Mouse (Mus musculus): ENCODE data around the gene Ppm1l.

Ppm1l gene

GRCm38 (mm10) chr3:69490981-69491681, 174.5 kb downstream of the Ppm1l start:
- no peak for DNase-seq (ENCODE audit: low spot score in 2 of 2)

DNA sequence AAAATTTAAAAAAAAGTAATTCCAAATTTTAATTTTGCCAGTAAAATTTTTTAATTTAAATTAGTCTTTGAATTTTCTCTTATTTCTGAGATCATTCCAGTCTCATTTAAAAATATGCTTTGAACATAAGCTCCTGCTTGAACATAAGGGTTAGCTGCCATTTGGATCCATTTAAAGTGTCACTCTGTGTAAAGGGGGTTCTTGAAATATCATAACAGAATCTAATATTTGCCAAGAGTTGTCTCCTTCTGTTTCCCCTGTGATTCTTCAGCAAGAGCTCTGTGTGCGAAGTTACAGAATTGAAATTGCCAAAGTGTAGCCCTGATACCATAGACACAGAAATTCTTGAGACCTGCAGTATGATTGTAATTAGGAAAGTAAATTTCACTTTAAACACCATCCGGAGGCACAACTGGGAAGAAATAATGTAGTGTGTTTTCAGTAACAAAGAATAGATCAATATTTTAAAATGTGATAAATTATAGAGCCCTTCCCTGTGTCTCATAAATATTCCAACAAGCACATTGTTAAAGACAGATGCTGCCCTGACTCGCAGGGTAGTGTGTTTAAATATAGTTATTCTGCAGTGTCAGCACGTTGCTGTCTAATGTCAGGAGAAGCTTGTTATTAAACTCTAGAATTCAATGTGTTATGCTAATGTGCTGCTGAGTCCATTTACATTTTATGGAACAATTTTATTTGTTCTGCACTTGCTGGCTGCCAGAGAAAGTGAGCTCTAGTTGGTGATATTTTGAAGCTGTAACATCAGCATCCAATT, 177.8 kb downstream of the Ppm1l start:
- DNase-seq (ENCODE audit: low spot score in 2 of 2) = no peak

GRCm38 (mm10) chr3:69497178-69497577, 180.5 kb downstream of the Ppm1l start:
- no peak for DNase-seq (ENCODE audit: low spot score in 2 of 2)

GRCm38 (mm10) chr3:69502009-69502408, 185.3 kb downstream of the Ppm1l start:
- DNase-seq (ENCODE audit: low spot score in 2 of 2) = no peak

- DNase-seq (ENCODE audit: low spot score in 2 of 2) = no peak
Observed at GRCm38 (mm10) chr3:69502527-69502926, 185.9 kb downstream of the Ppm1l start.

DNA sequence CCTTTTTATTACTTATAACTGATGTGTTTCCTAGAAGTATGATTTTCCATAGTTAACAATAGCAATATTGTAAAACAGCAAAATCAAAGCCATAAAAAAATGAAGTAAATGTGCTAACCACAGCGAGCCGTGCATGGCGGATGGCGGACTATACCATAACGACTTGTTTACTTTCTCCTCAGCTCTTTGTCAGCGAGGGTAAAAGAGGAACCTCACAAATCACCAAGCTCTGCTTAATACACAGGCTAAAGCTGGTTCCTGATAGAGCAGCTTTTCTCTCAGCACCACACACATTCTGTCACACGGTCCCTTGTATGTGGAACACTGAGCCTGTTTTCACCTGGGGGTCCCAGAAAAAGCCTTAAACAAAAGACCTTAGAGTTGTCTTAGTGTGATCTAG, 188.4 kb downstream of the Ppm1l start:
- DNase-seq (ENCODE audit: low spot score in 2 of 2) = no peak

GRCm38 (mm10) chr3:69506352-69506751, 189.7 kb downstream of the Ppm1l start:
- DNase-seq (ENCODE audit: low spot score in 2 of 2) = no peak

DNA sequence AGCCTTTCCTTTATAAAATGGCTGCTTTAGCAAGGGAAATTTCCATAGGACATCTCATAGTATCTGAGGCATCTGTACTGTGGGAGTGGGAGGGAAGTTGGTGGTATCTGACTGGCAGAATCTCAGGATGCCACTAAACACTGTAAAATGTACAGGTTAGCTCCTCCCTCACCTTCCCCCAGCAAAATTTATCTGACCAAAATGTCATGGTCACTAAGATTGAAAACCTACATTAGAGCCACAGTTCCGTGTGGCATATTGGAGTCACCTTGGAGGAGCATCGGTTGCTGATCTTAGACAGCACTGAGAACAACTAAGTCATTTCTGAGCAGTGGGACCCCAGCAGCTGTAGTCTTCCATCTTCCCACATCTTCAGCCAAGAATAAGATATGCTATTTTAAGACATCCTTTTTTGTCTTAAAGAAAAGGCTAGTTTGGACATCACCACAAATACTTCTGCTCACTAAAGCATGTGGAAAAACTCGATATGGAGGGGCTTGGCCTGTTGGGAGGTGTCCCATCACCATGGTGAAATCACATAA, 192.8 kb downstream of the Ppm1l start:
- DNase-seq (ENCODE audit: low spot score in 2 of 2) = no peak

DNA sequence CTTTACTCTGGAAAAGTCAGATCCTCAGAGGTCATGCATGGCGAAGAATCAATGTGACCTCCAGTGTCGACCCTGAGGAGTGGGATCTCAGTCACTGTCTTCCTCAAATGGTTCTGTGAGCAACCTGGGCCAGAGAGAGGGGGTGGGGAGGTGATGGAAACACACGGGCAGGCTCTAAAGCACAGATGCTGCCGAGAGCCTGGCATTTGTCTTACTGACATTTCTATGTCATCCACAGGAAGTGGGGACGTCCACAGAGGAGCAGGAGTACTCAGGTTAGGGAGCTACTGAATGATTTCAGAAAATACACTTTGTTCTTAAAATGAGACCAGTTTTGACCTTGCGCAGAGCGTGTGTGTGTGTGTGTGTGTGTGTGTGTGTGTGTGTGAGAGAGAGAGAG, 195.2 kb downstream of the Ppm1l start:
- DNase-seq (ENCODE audit: low spot score in 2 of 2) = no peak

DNA sequence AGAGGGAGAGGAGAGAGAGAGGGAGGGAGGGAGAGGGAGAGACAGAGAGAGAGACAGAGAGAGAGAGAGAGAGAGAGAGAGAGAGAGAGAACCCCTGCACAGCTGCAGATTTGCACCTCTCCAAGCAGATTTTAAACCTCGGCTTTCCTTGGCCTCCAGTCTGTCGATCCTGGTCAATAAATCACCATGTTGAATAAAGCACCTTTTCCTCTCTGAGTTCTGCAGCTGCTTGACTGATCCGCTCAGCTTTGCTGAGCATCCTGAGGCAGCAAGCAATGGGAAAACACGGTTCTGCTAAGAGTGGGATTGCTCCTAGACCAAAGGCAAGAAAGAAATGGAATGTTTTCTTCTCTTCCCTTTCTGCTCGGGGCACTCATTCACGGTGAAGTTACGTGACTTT, 195.7 kb downstream of the Ppm1l start:
- no peak for DNase-seq (ENCODE audit: low spot score in 2 of 2)

GRCm38 (mm10) chr3:69515730-69516350, 199.2 kb downstream of the Ppm1l start:
- DNase-seq (ENCODE audit: low spot score in 2 of 2) = no peak

- DNase-seq (ENCODE audit: low spot score in 2 of 2) = no peak
Observed at GRCm38 (mm10) chr3:69519188-69519587, 202.5 kb downstream of the Ppm1l start.

- DNase-seq (ENCODE audit: low spot score in 2 of 2) = no peak
Observed at GRCm38 (mm10) chr3:69519789-69520558, 203.3 kb downstream of the Ppm1l start.

- DNase-seq (ENCODE audit: low spot score in 2 of 2) = no peak
Observed at GRCm38 (mm10) chr3:69522270-69522669, 205.6 kb downstream of the Ppm1l start.

- DNase-seq (ENCODE audit: low spot score in 2 of 2) = no peak
Observed at GRCm38 (mm10) chr3:69524356-69525071, 207.9 kb downstream of the Ppm1l start.

GRCm38 (mm10) chr3:69525072-69525529, 208.4 kb downstream of the Ppm1l start:
- DNase-seq (ENCODE audit: low spot score in 2 of 2) = no peak

- no peak for DNase-seq (ENCODE audit: low spot score in 2 of 2)
Observed at GRCm38 (mm10) chr3:69527384-69527783, 210.7 kb downstream of the Ppm1l start.

- DNase-seq (ENCODE audit: low spot score in 2 of 2) = no peak
Observed at GRCm38 (mm10) chr3:69529576-69529975, 212.9 kb downstream of the Ppm1l start.

DNA sequence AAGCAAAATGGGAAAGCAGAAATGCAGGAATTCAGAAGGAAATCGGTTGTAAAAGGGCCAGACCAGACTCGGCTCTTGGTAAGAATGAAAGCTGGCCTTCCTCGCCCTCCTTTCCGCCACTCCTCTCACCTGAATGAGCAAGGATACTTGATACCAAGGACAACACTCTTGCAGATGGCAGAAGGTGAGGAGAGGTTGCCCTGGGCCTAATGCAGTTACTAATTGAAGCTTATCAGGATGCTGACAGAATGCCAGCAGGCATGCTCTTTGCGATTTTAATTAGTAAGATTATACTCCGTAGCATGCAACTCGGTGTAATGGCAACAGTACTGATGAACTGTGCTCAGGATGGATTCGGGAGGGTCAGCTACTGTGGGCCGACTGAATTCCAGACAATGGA, 214.8 kb downstream of the Ppm1l start:
- no peak for DNase-seq (ENCODE audit: low spot score in 2 of 2)

DNA sequence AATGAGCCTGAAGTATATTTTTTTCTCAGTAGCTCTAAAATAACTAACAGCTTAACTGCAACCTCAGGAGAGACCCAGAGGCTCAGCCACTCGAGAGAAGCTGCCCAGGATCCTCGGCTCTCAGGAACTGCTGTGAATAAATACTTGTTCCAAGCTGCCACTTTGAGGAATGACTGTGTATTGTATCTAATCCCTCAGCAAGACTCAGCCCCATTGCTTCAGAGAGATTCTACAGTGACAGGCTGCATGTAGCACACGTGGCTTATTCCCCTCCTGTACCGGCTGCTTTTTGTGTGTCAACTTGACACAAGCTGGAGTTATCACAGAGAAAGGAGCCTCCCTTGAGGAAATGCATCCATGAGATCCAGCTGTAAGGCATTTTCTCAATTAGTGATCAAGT, 216.0 kb downstream of the Ppm1l start:
- DNase-seq (ENCODE audit: low spot score in 2 of 2) = no peak

GRCm38 (mm10) chr3:69535486-69535885, 218.8 kb downstream of the Ppm1l start:
- DNase-seq (ENCODE audit: low spot score in 2 of 2) = no peak

Data from spleen, postnatal 4 days (tissue).